Mouse (Mus musculus) frontal cortex, postnatal 25 days (tissue): ENCODE measurements around the gene Mbtd1.

Source experiments
- DNase-seq, 2 experiments: peaks; one replicate each; pipeline ENCODE4 v3.0.0; 2022; ENCODE audit warnings: low spot score in 2 of 2

Gene Mbtd1

GRCm38 (mm10) chr11:93948887-93949567, 63.4 kb downstream of the Mbtd1 start:
- DNase-seq, result no peak

- no peak for DNase-seq
Measured at GRCm38 (mm10) chr11:93950045-93950444, 64.4 kb downstream of the Mbtd1 start.

GRCm38 (mm10) chr11:93952376-93952775, 66.7 kb downstream of the Mbtd1 start:
- no peak for DNase-seq

GRCm38 (mm10) chr11:93954738-93955255, 69.1 kb downstream of the Mbtd1 start:
- DNase-seq, result no peak

GRCm38 (mm10) chr11:93955256-93956150, 69.9 kb downstream of the Mbtd1 start:
- DNase-seq, result peak; percentile 71

- DNase-seq, result no peak
Measured at GRCm38 (mm10) chr11:93956159-93956558, 70.5 kb downstream of the Mbtd1 start, which contains the start of gene Nme2. Gene Nme2 (minus strand): TSS chr11:93956259.

GRCm38 (mm10) chr11:93957031-93957555, 71.4 kb downstream of the Mbtd1 start:
- DNase-seq, result no peak

GRCm38 (mm10) chr11:93957746-93958145, 72.1 kb downstream of the Mbtd1 start:
- no peak for DNase-seq

GRCm38 (mm10) chr11:93961482-93961881, 75.8 kb downstream of the Mbtd1 start:
- no peak for DNase-seq

GRCm38 (mm10) chr11:93963013-93963412, 77.4 kb downstream of the Mbtd1 start:
- no peak for DNase-seq

GRCm38 (mm10) chr11:93965391-93965790, 79.7 kb downstream of the Mbtd1 start:
- no peak for DNase-seq

- no peak for DNase-seq
Measured at GRCm38 (mm10) chr11:93967381-93967780, 81.7 kb downstream of the Mbtd1 start.

- peak; percentile 97 to 99 for DNase-seq
Measured at GRCm38 (mm10) chr11:93968005-93968847, 82.6 kb downstream of the Mbtd1 start, which contains the start of the genes Gm20390 and Nme1. Gene Gm20390 (minus strand): TSS chr11:93968293. Gene Nme1 (minus strand): TSS chr11:93968521.

GRCm38 (mm10) chr11:93968848-93969128, 83.1 kb downstream of the Mbtd1 start:
- no peak for DNase-seq

GRCm38 (mm10) chr11:93969171-93969570, 83.5 kb downstream of the Mbtd1 start:
- DNase-seq, result no peak

GRCm38 (mm10) chr11:93969799-93970198, 84.1 kb downstream of the Mbtd1 start:
- no peak for DNase-seq

GRCm38 (mm10) chr11:93972951-93973350, 87.3 kb downstream of the Mbtd1 start:
- no peak for DNase-seq

- no peak for DNase-seq
Measured at GRCm38 (mm10) chr11:93979502-93980049, 93.9 kb downstream of the Mbtd1 start.

GRCm38 (mm10) chr11:93984619-93985018, 99.0 kb downstream of the Mbtd1 start:
- no peak for DNase-seq

GRCm38 (mm10) chr11:93985265-93985664, 99.6 kb downstream of the Mbtd1 start:
- no peak for DNase-seq

GRCm38 (mm10) chr11:93986298-93986697, 100.6 kb downstream of the Mbtd1 start:
- no peak for DNase-seq
